Mouse (Mus musculus): Measurements from ENCODE around the gene Gm11172.

Gene Gm11172

DNA sequence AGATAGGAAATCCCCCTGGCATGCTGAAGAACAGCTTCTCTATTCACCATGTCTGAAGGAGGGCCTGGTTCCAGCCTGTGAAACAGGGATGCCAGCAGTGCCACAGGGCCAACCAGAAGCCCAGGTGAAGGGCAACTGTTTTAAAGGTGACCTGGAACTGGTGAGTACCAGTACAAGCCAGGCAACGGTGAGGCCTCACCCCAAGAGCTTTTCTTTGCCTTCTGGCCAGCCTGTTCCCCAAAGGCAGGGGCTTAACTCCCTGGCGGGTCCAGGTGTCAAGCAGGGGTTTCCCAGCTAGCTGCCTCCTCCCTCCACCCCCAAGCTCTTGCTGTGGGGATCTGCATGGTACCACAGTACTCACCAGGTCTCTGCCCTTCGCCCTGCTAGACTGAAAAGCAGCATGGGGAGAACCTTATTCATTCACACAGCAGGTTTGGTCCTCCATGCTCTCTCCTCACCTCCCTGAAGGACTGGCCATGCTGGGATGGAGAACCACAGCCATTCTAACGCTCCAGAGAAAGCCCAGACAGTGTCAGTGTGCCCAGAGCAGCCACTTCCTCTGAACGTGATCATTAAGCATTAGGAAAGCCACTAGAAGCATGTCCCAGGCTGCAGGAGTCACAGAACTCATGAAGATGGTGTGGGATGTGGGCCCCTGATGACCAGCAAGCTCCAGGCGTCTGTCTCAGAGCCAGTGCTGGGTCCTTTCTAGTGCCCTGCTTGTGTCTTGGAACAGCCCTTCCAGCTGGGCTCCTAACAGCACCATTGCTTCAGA is 30.2 kb upstream of the Gm11172 start:
- TF ChIP-seq GATA4 (IDR thresholded peaks at IDR 0.05; ENCODE audit: insufficient replicate concordance, low read length), result no peak

DNA sequence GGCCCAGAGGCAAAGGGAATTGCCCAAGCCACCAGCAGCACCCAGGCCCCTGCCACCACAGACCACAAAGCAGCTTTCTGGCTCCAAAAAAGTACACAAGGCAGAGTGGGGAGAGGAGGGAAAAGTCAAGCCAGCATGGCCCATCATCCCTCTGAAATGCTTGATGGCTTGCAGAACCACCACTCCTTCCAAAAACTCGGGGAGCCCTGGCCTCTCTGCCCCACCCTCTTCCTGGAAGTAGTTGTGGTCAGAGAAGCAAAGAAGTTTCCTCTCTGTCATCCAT is 29.6 kb upstream of the Gm11172 start:
- no peak for TF ChIP-seq GATA4 (IDR thresholded peaks at IDR 0.05; ENCODE audit: insufficient replicate concordance, low read length)

DNA sequence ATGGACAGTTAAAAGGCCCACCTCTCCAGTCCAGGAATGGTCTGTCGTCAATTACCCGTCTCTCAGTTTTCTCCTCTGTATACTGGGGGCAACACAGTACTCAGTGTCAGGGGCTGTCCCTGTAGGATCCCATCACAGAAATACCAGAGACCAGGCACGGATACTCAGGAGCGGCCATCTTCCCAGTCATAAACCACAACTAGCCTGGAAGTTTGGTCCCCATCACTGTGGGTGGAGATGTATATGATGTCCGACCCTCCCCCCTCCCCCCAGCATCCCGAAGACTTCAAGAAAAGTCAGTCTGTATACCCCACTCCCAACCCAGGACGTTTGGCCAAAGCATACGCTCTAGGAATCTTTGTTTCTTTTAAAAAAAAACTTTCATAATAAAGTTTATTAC is 29.3 kb upstream of the Gm11172 start:
- TF ChIP-seq GATA4 (IDR thresholded peaks at IDR 0.05; ENCODE audit: insufficient replicate concordance, low read length), result no peak

DNA sequence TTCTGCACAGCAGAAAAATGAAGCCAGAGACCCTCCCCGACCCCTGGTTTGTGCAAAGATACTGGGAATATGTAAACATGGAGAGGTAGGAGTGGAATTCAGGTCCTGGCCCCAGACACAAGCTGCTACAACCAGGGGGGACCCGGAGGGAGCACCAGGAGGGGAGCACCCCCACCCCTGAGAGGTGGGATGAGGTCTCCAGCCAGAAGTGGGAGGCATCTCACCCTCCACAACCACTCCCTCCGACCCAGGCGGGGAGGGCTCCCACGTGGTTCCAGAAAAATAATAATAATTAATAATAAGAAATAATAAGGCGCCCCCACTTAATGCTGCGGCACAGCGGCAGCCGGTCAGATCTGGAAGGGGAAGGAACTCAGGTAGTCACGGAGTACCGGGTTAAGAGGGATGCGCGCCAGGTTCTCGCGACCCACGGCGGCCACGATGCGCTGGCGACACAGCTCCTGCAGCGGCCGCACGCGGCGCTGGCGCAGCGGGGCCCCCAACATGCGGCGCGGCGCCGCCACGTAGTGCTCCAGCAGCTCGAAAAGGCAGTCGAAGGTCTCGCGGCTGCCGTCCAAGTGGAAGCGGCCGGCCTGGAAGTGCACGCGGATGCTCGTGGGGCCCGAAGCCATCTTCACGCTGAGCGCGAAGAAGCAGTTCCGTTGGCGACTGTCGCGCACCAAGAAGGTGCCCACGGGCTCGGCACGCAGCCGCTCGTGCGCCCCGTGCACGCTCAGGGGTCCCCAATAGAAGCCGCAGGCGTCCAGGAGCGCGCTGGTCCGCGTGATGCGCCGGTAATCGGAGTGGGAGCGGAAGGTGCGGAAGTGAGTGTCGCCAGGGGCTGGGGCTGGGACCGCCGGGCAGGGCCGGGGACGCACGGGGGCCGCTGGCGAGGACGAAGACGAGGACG is 28.6 kb upstream of the Gm11172 start:
- no peak for TF ChIP-seq GATA4 (IDR thresholded peaks at IDR 0.05; ENCODE audit: insufficient replicate concordance, low read length)

DNA sequence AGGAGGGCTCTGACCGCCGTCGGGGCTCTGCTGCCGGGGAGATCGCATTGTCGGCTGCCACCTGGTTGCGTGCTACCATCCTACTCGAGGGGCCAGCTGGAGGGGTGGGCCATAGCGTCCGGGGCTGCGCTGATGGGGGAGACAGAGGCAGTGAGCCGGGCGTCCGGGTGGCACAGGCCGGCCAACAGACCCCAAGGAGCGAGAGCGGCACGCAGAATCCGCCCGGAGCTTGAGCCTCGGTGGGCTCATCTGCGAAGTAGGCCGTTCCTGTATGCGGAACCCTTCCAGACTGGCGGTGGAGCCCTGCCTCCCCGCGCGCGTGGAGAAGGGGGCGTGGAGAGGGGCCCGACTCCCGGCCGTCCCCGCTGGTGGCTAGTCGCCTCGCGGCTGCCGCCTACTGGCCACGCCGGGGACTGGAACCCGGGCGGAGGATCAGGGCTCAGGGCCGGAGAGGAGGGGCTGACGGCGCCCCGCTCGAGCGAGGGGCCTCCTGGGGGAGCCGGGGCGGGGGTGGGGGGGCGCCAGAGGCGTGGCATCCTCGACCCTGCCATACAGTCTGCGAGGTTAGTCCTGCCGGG is 27.8 kb upstream of the Gm11172 start:
- no peak for TF ChIP-seq GATA4 (IDR thresholded peaks at IDR 0.05; ENCODE audit: insufficient replicate concordance, low read length)

DNA sequence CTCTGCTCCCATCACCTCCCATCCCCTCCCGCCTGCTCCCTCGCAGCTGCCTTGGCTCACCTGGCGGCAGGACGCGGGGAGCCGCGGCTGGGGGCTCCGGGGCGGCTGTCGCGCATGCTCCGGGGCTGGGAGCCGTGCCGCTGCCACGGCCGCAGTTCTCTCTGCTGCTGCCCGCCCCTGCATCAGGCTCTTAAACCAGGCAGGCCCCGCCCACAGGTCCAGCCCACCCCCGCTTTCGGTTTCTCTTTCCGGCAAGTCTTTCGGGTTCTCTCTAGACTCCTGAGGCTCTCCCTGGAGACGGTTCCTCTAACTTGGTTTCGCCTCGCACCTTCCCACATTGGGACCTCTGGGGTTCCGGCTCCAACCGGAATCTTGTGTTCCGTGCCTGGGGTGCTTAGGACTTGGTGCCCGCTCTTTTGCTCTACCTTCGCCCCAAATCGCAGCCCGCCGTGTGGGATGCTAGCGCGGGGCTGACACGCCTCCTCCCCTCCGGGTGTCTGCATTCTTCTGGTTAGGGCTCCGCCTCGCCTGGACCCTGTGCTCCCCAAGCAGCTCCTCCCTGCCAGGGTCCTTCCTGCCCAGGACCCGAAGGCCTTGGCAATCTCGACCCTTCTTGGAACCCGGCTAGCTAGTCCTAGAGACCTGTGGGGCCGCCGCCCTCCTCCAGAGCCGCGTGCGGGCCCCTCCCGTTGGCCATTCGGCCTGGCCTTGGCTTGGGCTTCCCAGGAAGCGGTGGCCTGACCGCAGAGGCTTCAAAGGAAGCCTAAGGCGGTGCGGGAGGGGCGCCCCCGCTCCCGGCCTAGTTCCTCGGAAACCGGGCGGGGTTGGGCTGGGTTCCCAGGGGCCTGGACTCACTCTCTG is 27.1 kb upstream of the Gm11172 start, which contains the start of gene Socs1:
TSS of gene Socs1 (minus strand) at position 166 of the 861 bp plus-strand sequence.
- no peak; the same call in 1 of the 2 replicates for TF ChIP-seq GATA4 (IDR thresholded peaks at IDR 0.05; ENCODE audit: insufficient replicate concordance, low read length)

DNA sequence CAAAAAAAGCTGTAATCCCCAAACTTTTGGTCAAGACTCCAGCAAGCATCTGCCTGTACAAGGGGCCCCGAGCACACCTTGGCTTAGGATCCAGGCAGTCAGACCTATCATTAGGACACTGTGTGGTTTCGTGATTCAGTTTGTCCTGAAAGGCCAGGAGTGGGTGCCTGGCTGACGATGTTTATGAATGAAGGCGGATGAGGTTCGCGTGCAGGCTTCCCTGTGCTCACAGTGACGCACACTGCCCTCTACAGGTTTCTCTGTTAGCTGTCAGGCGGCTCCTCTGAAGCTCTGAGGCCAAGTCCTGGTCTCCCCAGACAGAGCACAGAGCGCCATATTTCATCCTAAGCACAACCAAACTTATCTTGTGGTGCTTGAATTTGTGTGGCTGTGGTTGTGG is 26.4 kb upstream of the Gm11172 start:
- TF ChIP-seq GATA4 (IDR thresholded peaks at IDR 0.05; ENCODE audit: insufficient replicate concordance, low read length), result no peak

DNA sequence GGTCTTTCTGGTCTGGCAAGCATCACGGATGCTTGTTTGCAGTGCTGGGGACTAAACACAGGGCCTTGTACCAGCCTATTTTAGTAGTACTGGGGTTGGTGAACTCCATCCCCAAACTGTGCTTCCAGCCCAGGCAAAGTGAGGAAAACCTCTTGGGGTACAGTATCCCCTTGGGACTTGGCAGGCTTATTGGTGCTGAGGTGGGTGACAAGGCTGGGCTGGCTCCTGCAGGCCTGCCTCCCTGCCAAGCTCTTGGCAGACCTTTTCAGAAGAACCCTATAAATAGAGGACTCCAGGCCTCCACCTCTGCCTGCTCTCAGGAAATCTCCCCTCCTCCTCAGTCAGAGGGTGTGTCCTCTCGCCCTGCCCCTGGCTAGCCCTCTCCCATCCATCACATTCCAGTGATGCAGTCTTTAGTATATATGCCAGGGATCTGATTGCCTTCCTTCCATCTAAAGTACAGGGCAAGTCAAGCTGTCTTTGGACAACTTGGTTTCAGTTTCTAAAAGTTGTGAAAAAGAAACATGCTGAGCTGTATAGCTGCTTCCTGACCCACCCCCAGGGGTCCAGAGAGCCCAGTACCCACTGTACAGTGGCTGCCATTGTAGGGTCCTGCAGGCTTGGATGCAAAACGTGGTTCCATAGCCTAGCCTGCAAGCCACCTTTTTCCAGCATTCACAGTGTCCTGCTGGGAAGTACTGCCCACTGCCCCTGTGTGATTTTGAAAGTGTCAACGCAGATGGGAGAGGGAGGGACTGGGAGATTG is 25.8 kb upstream of the Gm11172 start:
- no peak for TF ChIP-seq GATA4 (IDR thresholded peaks at IDR 0.05; ENCODE audit: insufficient replicate concordance, low read length)

DNA sequence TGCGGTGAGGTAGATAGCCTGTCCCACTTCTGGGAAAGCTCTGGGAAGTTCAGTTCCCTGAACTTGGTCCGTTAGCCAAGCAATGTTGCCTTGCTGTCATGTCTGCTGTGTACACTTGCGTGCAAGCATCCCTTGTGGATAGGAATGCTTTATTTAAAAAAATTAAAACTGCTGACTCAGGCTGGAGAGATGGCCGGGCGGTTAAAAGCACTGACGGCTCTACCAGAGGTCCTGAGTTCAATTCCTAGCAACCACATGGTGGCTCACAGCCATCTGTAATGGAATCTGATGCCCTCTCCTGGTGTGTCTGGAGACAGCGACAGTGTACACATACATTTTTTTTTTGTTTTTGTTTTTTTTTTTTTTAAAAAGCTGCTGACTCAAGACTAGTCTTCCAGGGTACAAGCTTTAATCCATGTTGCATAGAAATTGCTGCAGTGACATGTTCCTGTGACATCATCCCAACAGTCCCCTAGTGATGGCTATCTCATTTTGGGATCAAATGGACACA is 25.1 kb upstream of the Gm11172 start:
- no peak for TF ChIP-seq GATA4 (IDR thresholded peaks at IDR 0.05; ENCODE audit: insufficient replicate concordance, low read length)

DNA sequence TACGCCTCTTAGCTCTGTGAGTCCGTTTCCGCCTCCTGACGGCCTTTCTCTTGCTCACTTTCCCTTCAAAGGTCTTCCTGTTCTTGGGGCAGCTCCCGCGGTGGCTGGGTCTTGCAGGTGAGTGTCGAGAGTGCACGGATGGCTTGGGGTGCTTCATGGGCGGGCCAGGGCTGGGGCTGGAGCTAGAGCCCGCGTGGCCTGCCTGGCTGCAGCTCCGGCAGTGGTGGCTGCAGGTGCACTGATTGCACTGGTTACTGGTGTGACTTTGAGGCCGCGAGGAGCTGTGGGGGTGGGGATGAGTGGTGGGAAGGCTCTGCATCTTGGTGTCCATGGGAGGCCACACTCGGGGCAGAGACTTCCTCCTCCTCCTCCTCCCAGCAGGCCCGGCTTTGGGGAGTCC is 24.4 kb upstream of the Gm11172 start, which contains the start of gene Tnp2:
TSS of gene Tnp2 (minus strand) at position 390 of the 400 bp plus-strand sequence.
- TF ChIP-seq GATA4 (IDR thresholded peaks at IDR 0.05; ENCODE audit: insufficient replicate concordance, low read length), result no peak

DNA sequence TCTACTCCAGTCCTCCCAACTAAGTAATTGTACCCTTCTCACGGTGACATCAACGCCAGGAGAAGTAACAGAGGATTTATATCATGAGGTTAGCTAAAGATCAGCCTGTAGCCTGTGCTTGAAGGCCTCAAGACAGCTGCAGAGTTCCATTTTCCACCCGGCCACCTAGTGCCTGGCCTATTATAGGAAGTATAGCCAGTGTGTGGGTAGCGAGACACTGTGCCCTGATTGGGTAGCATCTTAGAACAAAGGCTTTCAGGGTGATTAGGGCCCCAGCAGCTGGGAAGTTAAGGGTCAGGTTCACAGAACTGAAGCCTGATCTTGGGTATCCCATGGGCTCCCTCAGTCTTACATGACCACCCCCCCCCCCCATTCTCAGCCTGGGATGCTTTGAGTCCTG is 23.8 kb upstream of the Gm11172 start:
- no peak for TF ChIP-seq GATA4 (IDR thresholded peaks at IDR 0.05; ENCODE audit: insufficient replicate concordance, low read length)

DNA sequence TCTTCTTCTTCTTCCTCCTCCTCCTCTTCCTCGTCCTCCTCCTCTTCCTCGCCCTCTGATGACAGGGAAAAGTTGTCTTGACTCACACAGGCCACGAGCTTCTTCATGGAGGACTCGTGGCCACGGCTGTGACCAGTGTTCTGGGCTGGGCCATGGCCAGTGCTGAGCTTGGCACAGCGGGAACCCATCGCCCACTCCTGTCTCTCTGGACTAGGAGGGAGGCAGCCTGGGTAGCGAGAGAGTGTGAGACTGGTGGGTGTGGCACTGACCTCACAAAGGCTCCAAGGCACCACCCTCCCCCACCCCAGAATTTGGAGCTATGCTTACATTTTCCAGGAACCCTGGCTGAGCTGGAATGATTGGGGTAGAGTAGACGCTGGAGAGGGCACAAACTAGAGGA is 22.0 kb upstream of the Gm11172 start, which contains the start of gene Prm3:
TSS of gene Prm3 (minus strand) at position 213 of the 400 bp plus-strand sequence.
- TF ChIP-seq GATA4 (IDR thresholded peaks at IDR 0.05; ENCODE audit: insufficient replicate concordance, low read length), result no peak

DNA sequence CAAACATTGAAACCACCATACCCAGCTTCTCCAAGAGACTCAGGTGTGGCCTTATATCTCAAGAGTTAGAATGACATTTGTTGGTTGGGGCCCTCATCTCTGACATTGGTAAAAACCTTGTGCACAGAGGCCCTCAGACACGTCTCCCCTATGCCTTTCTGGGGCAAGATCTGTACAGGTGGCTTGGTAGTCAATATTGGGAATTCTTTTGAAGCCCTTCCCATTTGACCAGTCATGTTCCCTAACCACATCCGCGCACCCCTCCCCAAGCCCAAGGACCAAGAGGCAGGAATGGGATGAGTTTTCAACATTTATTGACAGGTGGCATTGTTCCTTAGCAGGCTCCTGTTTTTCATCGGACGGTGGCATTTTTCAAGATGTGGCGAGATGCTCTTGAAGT is 16.7 kb upstream of the Gm11172 start, which contains the start of gene Prm2:
TSS of gene Prm2 (minus strand) at position 101 of the 400 bp plus-strand sequence.
- no peak for TF ChIP-seq GATA4 (IDR thresholded peaks at IDR 0.05; ENCODE audit: insufficient replicate concordance, low read length)
